In genomic region chr16:5380626-5381025, GRCm38 (mm10) we compare ENCODE assay signal across 30 mouse cellular contexts.
"Had no signal": no experiment of that assay in that cellular context is flagged by ENCODE, and none has a peak within 500 bp of the region (broad histone marks: within the 10 kb centered on the region; RNA-seq: fewer than 3 reads in every experiment).

No protein-coding gene starts in this region.

- H3K4me2 ChIP-seq: limb, embryonic 12.5 days; limb, embryonic 13.5 days; limb, embryonic 15.5 days; liver, embryonic 11.5 days; liver, embryonic 12.5 days; liver, embryonic 13.5 days; liver, embryonic 15.5 days; lung, embryonic 14.5 days; lung, embryonic 15.5 days; midbrain, embryonic 12.5 days; midbrain, embryonic 15.5 days had no signal

- H3K4me1 ChIP-seq: limb, embryonic 15.5 days; liver, embryonic 12.5 days; liver, embryonic 13.5 days; liver, embryonic 15.5 days; lung, embryonic 15.5 days; midbrain, embryonic 12.5 days had no signal

- H3K27ac ChIP-seq: left cerebral cortex, adult 2 months; limb, embryonic 10.5 days; limb, embryonic 12.5 days; limb, embryonic 13.5 days; limb, embryonic 15.5 days; liver, embryonic 12.5 days; liver, embryonic 13.5 days; liver, embryonic 14.5 days; liver, embryonic 15.5 days; lung, embryonic 15.5 days; macrophage; midbrain, embryonic 10.5 days; midbrain, embryonic 12.5 days; midbrain, embryonic 15.5 days had no signal

- H3K9ac ChIP-seq: limb, embryonic 12.5 days; limb, embryonic 13.5 days; limb, embryonic 15.5 days; liver, embryonic 12.5 days; liver, embryonic 13.5 days; liver, embryonic 14.5 days; liver, embryonic 15.5 days; liver, postnatal 0 days; lung, embryonic 14.5 days; lung, embryonic 15.5 days; midbrain, embryonic 12.5 days; midbrain, embryonic 15.5 days had no signal

- DNase-seq: left cerebral cortex, postnatal 4 days; liver; liver, embryonic 13.5 days; liver, postnatal 0 days; lung, adult 18-20 months; lung, adult 2 months; lung, embryonic 14.5 days; lung, postnatal 10 days; lung, postnatal 14 days; lung, postnatal 36 days; lung, postnatal 4 days; midbrain, embryonic 14.5 days had no signal

- H3K36me3 ChIP-seq: limb, embryonic 10.5 days; limb, embryonic 12.5 days; limb, embryonic 13.5 days; limb, embryonic 15.5 days; liver, embryonic 12.5 days; liver, embryonic 13.5 days; liver, embryonic 15.5 days; lung, embryonic 15.5 days; midbrain, embryonic 10.5 days; midbrain, embryonic 12.5 days; midbrain, embryonic 15.5 days had no signal

- H3K4me3 ChIP-seq: left cerebral cortex, adult 2 months; limb, embryonic 10.5 days; limb, embryonic 12.5 days; limb, embryonic 13.5 days; limb, embryonic 15.5 days; liver, embryonic 12.5 days; liver, embryonic 13.5 days; liver, embryonic 15.5 days; lung, embryonic 15.5 days; megakaryocyte, embryonic 14.5 days; midbrain, embryonic 10.5 days; midbrain, embryonic 12.5 days; midbrain, embryonic 15.5 days; myocyte had no signal

- H3K27me3 ChIP-seq: limb, embryonic 12.5 days; limb, embryonic 13.5 days; limb, embryonic 15.5 days; liver, embryonic 13.5 days; liver, embryonic 15.5 days; lung, embryonic 15.5 days; midbrain, embryonic 12.5 days; midbrain, embryonic 15.5 days had no signal

- H3K9me3 ChIP-seq: limb, embryonic 10.5 days; limb, embryonic 12.5 days; limb, embryonic 13.5 days; limb, embryonic 15.5 days; liver, embryonic 12.5 days; liver, embryonic 13.5 days; liver, embryonic 15.5 days; lung, embryonic 15.5 days; midbrain, embryonic 10.5 days; midbrain, embryonic 12.5 days; midbrain, embryonic 15.5 days had no signal

- ATAC-seq: liver, embryonic 12.5 days; liver, postnatal 0 days; lung, postnatal 0 days; midbrain, embryonic 15.5 days; midbrain, embryonic 16.5 days had no signal
